Mouse (Mus musculus): ENCODE measurements around the gene Ubqln4.
A peak's percentile ranks its signal among the peaks of the same experiment; 100 is the strongest.

The Ubqln4 gene

GRCm38 (mm10) chr3:88526157-88527131 is 27.1 kb upstream of the Ubqln4 start:
- peak; percentile 93 to 94 for DNase-seq

GRCm38 (mm10) chr3:88527565-88527964 is 26.0 kb upstream of the Ubqln4 start:
- DNase-seq: peak in 1 of 2 experiments; percentile 62

GRCm38 (mm10) chr3:88528646-88529045 is 24.9 kb upstream of the Ubqln4 start:
- no peak for DNase-seq

- DNase-seq: no peak
Measured at GRCm38 (mm10) chr3:88529204-88530000, 24.2 kb upstream of the Ubqln4 start.

- DNase-seq: no peak
Measured at GRCm38 (mm10) chr3:88530082-88530864, 23.3 kb upstream of the Ubqln4 start.

GRCm38 (mm10) chr3:88531348-88532298 is 21.9 kb upstream of the Ubqln4 start:
- DNase-seq: peak; percentile 95 to 96

GRCm38 (mm10) chr3:88532299-88532674 is 21.3 kb upstream of the Ubqln4 start, which contains the start of gene Mex3a:
Gene Mex3a, plus strand, starts transcription at chr3:88532395.
- peak; percentile 58 to 61 for DNase-seq

GRCm38 (mm10) chr3:88532689-88533511 is 20.7 kb upstream of the Ubqln4 start:
- peak; percentile 65 to 71 for DNase-seq

- DNase-seq: peak in 1 of 2 experiments; percentile 52
Measured at GRCm38 (mm10) chr3:88533706-88534105, 19.9 kb upstream of the Ubqln4 start.

- DNase-seq: no peak
Measured at GRCm38 (mm10) chr3:88535005-88535404, 18.6 kb upstream of the Ubqln4 start.

GRCm38 (mm10) chr3:88535527-88535926 is 18.0 kb upstream of the Ubqln4 start:
- DNase-seq: no peak

- DNase-seq: peak; percentile 81 to 82
Measured at GRCm38 (mm10) chr3:88536103-88536930, 17.2 kb upstream of the Ubqln4 start.

- no peak for DNase-seq
Measured at GRCm38 (mm10) chr3:88537146-88537545, 16.4 kb upstream of the Ubqln4 start.

GRCm38 (mm10) chr3:88538271-88539145 is 15.1 kb upstream of the Ubqln4 start:
- no peak for DNase-seq

- peak; percentile 70 to 77 for DNase-seq
Measured at GRCm38 (mm10) chr3:88539397-88539796, 14.2 kb upstream of the Ubqln4 start.

- peak; percentile 64 for DNase-seq
Measured at GRCm38 (mm10) chr3:88540085-88540484, 13.5 kb upstream of the Ubqln4 start.

- DNase-seq: peak; percentile 96 to 97
Measured at GRCm38 (mm10) chr3:88541622-88542401, 11.7 kb upstream of the Ubqln4 start.

- peak; percentile 66 to 68 for DNase-seq
Measured at GRCm38 (mm10) chr3:88542486-88542885, 11.1 kb upstream of the Ubqln4 start.
